Mouse (Mus musculus) liver, embryonic 14.5 days (tissue): Measurements from ENCODE around the gene Rassf6.

ENCODE experiments used
- CTCF ChIP-seq: IDR thresholded peaks from 2 replicates; pipeline ENCODE4 v1.5.1; 2016; ENCODE audit warnings: antibody characterized with exemption, low read depth, control low read depth
- EP300 ChIP-seq: IDR thresholded peaks from 2 replicates; pipeline ENCODE4 v1.6.1; 2016; ENCODE audit warnings: antibody characterized with exemption, low read depth

DNA sequence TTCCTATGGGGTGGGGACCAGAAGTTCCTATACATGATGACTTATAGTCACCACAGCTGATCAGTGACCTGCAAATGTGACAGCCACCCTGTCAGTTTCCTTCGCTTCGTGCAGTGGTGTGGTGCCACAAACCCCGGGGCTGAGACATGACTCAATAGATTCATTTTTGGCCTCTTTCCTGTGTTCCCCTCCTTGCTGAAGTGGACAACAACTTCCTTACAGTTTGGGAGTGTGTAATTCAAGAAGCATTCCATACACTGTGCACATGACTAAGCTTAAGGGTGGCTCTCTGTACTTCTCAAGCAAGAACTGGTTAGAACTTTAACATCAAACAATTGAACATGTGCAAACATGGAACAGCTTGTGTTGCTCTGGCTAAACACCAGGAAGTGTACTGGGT is 29.1 kb downstream of the Rassf6 start:
- TF ChIP-seq CTCF (no peak), EP300 (no peak)
